Mouse (Mus musculus): ENCODE measurements around the gene Dab2ip. TPM values are rescaled to one million over a fixed set of nuclear protein-coding genes. Genes with fewer than 3 reads are reported as not detected.
A peak's percentile ranks its signal among the peaks of the same experiment; 100 is the strongest.

Dab2ip gene
- polyA plus RNA-seq, 1 experiment from 2014 or later = 44.0 TPM

DNA sequence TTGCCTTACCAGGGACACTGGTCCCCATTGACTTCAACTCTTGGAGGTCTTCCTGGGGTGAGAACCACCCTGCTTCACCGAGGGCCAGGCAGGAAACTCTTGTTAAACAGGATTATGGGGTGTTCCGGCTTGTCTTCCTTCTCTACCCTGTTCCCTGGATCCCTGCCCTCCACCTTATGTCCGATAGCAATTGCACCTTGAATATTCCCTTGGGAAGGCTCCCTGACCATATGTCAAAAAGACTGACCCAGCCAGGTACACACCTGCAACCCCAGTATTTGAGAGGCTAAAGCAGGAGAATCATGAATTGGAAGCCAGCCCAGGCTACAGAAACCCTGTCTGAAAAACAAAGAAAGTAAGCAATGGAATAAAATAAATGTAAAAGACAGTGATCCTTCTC, 40.8 kb downstream of the Dab2ip start:
- no peak overlapping the region for H3K4me2 ChIP-seq
- ATAC-seq (replicated peaks; ENCODE audit: insufficient number of reproducible peaks, insufficient read depth, low FRiP score, low read depth) = no peak
- H3K9me3 ChIP-seq (replicated peaks) = no peaks in the 10 kb centered on the region
- H3K27ac ChIP-seq = no peak overlapping the region
- no peak overlapping the region for H3K9ac ChIP-seq
- H3K4me1 ChIP-seq (replicated peaks) = peaks cover 54% of the 10 kb centered on the region
- WGBS = 49% methylated on average over 3 of the region's 3 CpGs
- H3K27me3 ChIP-seq = no peaks in the 10 kb centered on the region
- H3K36me3 ChIP-seq = no peaks in the 10 kb centered on the region
- no peak overlapping the region for H3K4me3 ChIP-seq

DNA sequence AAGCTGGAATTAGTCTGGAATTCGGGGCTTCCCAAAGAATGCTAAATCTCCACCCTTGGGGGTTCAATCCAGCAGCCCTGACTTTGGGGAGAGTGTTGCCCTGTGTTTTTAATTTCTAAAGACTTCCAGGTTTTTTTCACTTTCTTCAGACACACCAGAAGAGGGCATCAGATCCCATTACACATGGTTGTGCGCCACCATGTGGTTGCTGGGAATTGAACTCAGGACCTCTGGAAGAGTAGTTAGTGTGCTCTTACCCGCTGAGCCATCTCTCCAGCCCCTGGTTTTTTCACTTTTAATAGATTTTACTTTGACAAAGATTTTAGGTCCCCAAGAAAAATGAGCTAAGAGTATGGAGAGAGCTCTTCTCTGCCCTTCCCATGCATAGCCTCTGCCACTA, 43.6 kb downstream of the Dab2ip start:
- ATAC-seq (replicated peaks; ENCODE audit: insufficient number of reproducible peaks, insufficient read depth, low FRiP score, low read depth) = no peak
- WGBS = 85% methylated on average over 3 of the region's 3 CpGs
- Histone ChIP-seq H3K27me3 (no peaks in the 10 kb centered on the region), H3K4me1 (replicated peaks) (peaks cover 52% of the 10 kb centered on the region), H3K27ac (no peak overlapping the region), H3K4me2 (no peak overlapping the region), H3K9me3 (replicated peaks) (no peaks in the 10 kb centered on the region), H3K9ac (no peak overlapping the region), H3K4me3 (no peak overlapping the region), H3K36me3 (no peaks in the 10 kb centered on the region)

DNA sequence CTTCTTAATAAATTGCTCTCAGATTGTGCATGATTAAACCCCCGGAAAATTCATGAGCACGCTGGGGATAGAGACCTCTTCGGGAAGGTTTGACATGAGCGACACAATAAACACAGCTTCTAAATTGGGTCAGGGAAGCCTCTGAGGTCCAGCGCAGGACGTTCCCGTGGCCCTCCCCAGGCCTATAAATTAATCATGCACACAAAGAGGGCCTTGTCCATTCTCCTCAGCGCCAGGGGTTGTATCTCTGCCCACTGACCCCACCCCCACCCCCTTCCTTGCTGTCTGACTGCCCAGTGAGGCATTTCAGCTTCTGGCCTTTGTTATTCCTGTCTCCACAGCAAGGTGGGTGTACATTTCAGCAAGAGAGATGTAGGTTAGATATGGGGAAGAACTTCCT, 49.4 kb downstream of the Dab2ip start:
- no peaks in the 10 kb centered on the region for H3K9me3 ChIP-seq (replicated peaks)
- peaks cover 84% of the 10 kb centered on the region for H3K4me1 ChIP-seq (replicated peaks)
- H3K27me3 ChIP-seq = no peaks in the 10 kb centered on the region
- no peak overlapping the region for H3K4me2 ChIP-seq
- H3K9ac ChIP-seq = no peak overlapping the region
- WGBS = 57% methylated on average over 8 of the region's 8 CpGs
- no peak overlapping the region for H3K27ac ChIP-seq
- no peaks in the 10 kb centered on the region for H3K36me3 ChIP-seq
- no peak overlapping the region for H3K4me3 ChIP-seq
- no peak for ATAC-seq (replicated peaks; ENCODE audit: insufficient number of reproducible peaks, insufficient read depth, low FRiP score, low read depth)

DNA sequence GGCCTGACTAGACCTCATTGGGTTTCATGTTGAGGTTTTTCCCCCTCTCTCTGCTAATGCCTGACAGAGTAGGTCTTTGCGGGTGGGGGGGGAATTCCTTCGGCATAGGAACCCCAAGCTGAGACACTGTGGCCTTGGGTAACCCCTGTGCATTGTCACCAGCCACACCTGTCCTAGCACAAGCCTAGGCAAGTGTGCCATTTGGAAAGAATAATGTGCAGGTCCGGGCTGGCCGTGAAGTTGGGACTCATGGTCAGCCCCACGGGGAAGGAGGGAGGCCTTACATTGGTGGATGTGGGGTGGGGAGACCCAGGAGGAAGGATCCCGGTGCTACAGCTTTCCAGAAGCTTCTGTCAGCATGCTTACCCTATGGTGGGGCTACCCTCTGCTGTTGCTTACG, 50.8 kb downstream of the Dab2ip start:
- Histone ChIP-seq H3K4me2 (no peak overlapping the region), H3K36me3 (no peaks in the 10 kb centered on the region), H3K4me3 (no peak overlapping the region), H3K27ac (peak overlapping the region; percentile 78), H3K9ac (peak overlapping the region; percentile 34; the same call in 1 of the 2 replicates), H3K27me3 (no peaks in the 10 kb centered on the region), H3K4me1 (replicated peaks) (peaks cover 94% of the 10 kb centered on the region), H3K9me3 (replicated peaks) (no peaks in the 10 kb centered on the region)
- WGBS = 73% methylated on average over 7 of the region's 7 CpGs
- no peak for ATAC-seq (replicated peaks; ENCODE audit: insufficient number of reproducible peaks, insufficient read depth, low FRiP score, low read depth)

DNA sequence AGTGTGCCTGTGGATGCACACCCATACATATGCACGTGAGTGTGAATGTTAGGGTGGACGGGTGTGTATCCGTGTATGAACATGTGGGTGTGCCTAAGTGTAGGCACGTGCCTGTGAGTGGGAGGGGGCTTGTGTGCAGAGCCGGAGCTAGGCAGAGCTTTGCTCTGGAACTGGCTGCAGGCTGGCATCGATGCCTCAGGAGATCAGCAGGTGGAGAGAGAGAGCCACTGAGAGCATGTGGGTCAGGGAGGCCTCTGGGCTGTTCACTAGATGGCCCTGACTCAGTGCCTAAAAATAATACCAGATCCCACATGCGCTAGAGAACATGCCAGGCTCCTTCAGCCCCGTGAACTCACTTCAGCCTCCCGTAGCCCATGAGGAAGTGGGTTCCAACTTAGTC, 51.3 kb downstream of the Dab2ip start:
- no peaks in the 10 kb centered on the region for H3K27me3 ChIP-seq
- ATAC-seq (replicated peaks; ENCODE audit: insufficient number of reproducible peaks, insufficient read depth, low FRiP score, low read depth) = peak; percentile 84
- H3K4me1 ChIP-seq (replicated peaks) = peaks cover 94% of the 10 kb centered on the region
- peak overlapping the region; percentile 36 for H3K4me2 ChIP-seq
- 21% methylated on average over 9 of the region's 9 CpGs for WGBS
- no peak overlapping the region for H3K4me3 ChIP-seq
- peak overlapping the region; percentile 78 for H3K27ac ChIP-seq
- no peaks in the 10 kb centered on the region for H3K9me3 ChIP-seq (replicated peaks)
- H3K36me3 ChIP-seq = no peaks in the 10 kb centered on the region
- H3K9ac ChIP-seq = peak overlapping the region; percentile 34

DNA sequence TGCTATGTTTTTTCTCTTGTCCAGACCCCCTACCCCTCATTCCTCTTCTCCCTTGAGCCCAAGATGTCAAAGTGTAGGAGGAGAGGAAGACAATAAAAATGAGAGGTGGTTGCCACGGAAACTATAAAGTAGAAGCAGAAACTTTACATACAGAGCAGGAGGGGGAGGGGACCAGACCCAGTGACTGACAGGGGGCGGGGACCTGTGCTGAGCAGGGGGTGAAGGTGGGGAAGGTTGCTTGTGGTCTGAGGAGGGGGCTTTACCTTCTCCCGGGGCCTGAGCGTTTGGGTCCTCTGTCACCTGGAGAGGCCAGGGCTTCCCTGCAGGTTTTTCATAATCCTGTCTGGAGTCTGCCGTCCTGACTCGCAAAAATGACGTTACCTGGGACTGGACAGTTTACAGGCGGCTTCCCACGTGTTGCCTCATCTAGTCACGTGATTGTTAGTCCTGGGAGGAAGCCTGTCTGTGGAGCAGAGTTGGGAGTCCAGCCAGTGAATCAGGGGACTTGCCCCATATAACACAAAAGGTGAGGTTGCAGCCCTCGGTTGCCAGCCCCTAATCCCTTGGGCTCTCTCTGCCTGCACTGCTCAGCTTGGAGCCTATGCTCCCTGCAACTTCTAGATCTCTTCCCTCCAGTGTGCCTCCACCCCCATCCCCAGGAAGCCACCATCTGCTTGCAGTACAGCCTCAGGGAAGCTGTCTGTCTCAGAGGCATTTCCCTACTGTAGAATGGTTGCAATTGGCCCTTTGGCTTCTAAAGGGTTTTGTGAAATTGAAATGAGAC, 52.3 kb downstream of the Dab2ip start:
- Histone ChIP-seq H3K4me1 (replicated peaks) (peaks cover 96% of the 10 kb centered on the region), H3K27ac (peak overlapping the region; percentile 78), H3K36me3 (no peaks in the 10 kb centered on the region), H3K27me3 (no peaks in the 10 kb centered on the region), H3K9ac (peak overlapping the region; percentile 29; the same call in 1 of the 2 replicates), H3K4me3 (no peak overlapping the region), H3K4me2 (peak overlapping the region; percentile 36), H3K9me3 (replicated peaks) (no peaks in the 10 kb centered on the region)
- ATAC-seq (replicated peaks; ENCODE audit: insufficient number of reproducible peaks, insufficient read depth, low FRiP score, low read depth) = no peak
- 15% methylated on average over 11 of the region's 11 CpGs for WGBS

DNA sequence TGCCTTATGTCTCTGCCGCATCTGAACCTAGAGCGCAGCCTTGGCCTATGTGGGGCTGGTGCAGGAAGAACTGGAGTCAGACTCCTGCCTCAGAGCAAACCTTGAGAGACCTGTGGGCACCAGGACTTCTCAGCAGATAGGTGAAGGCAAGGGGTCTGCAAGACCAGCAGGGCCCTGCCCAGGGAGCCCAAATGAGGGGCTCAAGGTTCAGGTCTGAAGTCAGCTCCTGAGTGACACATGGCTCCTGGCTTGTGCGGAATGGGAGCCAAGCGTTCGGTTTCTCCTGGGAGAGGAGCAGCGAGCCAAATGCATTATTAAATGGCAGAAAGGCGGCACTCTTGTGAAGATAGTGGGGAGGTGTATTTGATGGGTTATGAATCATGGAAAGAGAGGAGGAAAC, 52.9 kb downstream of the Dab2ip start:
- 77% methylated on average over 7 of the region's 7 CpGs for WGBS
- H3K4me1 ChIP-seq (replicated peaks) = peaks cover 96% of the 10 kb centered on the region
- H3K9ac ChIP-seq = no peak overlapping the region
- H3K9me3 ChIP-seq (replicated peaks) = no peaks in the 10 kb centered on the region
- H3K4me2 ChIP-seq = no peak overlapping the region
- no peaks in the 10 kb centered on the region for H3K36me3 ChIP-seq
- no peak overlapping the region for H3K4me3 ChIP-seq
- no peak for ATAC-seq (replicated peaks; ENCODE audit: insufficient number of reproducible peaks, insufficient read depth, low FRiP score, low read depth)
- H3K27me3 ChIP-seq = no peaks in the 10 kb centered on the region
- H3K27ac ChIP-seq = 0 out of 2 replicates have a peak overlapping the region, but pooled peaks have one; percentile 78

DNA sequence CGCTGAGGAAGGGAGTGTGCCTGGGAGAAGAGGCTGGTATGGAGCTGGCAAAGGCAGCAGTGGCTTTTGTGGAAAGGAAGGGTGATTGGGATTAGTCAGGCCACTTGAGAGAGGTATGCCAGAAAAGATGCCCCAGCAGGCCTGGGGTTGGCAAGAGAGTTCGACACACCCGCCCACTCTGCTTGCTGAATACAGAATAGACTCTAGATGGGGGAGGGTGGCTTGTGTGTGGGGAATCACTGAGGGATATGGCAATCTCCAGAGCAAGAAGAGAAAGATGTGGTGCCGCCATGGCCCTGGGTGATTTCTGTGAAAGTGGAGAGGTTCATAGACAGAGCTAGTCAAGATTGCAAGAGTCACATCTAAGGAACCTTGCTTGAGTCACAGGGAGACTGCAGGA, 53.6 kb downstream of the Dab2ip start:
- no peaks in the 10 kb centered on the region for H3K36me3 ChIP-seq
- H3K9me3 ChIP-seq (replicated peaks) = no peaks in the 10 kb centered on the region
- no peak for ATAC-seq (replicated peaks; ENCODE audit: insufficient number of reproducible peaks, insufficient read depth, low FRiP score, low read depth)
- no peak overlapping the region for H3K9ac ChIP-seq
- H3K4me2 ChIP-seq = no peak overlapping the region
- H3K27me3 ChIP-seq = no peaks in the 10 kb centered on the region
- no peak overlapping the region for H3K27ac ChIP-seq
- H3K4me3 ChIP-seq = no peak overlapping the region
- H3K4me1 ChIP-seq (replicated peaks) = peaks cover 95% of the 10 kb centered on the region
- 74% methylated on average over 4 of the region's 4 CpGs for WGBS

DNA sequence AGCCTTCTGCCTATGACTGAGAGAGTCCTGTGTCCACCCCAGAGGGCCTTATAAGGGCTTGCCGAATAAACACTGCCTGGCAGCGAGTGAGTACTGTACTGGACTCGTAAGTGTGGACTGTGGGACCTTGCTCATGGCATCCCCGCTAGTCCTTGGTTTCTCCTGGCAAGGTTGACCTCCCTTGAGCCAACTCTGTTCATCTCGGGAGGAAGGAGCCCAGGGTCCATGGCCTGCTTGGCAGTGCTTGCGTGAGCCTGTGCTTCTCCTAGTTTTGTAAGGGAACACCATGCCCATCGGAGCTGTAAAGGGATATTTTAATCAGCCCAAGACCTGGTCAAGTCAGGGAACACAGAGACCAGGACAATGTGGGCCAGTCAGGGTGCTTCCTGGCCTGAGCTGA, 54.2 kb downstream of the Dab2ip start:
- ATAC-seq (replicated peaks; ENCODE audit: insufficient number of reproducible peaks, insufficient read depth, low FRiP score, low read depth) = no peak

DNA sequence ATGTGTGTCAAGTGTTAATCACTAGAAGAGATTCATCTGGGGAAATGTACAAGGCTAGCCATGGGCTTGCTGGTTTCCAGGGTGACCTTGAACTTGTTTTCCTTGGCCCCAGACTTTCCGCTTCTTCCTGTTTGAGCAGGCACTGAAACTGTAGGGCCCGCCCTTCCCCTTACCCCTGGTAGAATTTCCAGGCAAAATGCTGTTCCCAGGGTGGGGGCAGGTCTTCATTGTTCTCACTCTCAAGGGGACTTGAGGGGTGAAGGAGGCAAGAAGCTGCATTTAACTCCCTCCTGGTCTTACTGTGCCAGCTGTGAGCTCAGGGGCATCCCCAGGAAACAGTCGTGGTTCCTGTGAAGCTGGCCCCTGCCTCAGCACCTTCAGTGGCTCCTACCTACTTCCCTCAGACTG, 55.9 kb downstream of the Dab2ip start:
- no peak overlapping the region for H3K4me2 ChIP-seq
- peak overlapping the region; percentile 64 for H3K27ac ChIP-seq
- WGBS = 40% methylated on average over 3 of the region's 3 CpGs
- H3K9me3 ChIP-seq (replicated peaks) = no peaks in the 10 kb centered on the region
- H3K36me3 ChIP-seq = no peaks in the 10 kb centered on the region
- H3K4me3 ChIP-seq = no peak overlapping the region
- no peak overlapping the region for H3K9ac ChIP-seq
- no peaks in the 10 kb centered on the region for H3K27me3 ChIP-seq
- no peak for ATAC-seq (replicated peaks; ENCODE audit: insufficient number of reproducible peaks, insufficient read depth, low FRiP score, low read depth)
- H3K4me1 ChIP-seq (replicated peaks) = peaks cover 93% of the 10 kb centered on the region

More for the DNA sequence above, 54.2 kb downstream of the Dab2ip start:
- Histone ChIP-seq H3K9me3 (replicated peaks) (no peaks in the 10 kb centered on the region), H3K27ac (0 out of 2 replicates have a peak overlapping the region, but pooled peaks have one; percentile 1), H3K4me1 (replicated peaks) (peaks cover 95% of the 10 kb centered on the region), H3K27me3 (no peaks in the 10 kb centered on the region), H3K4me3 (no peak overlapping the region), H3K9ac (no peak overlapping the region), H3K36me3 (no peaks in the 10 kb centered on the region), H3K4me2 (no peak overlapping the region)
- 79% methylated on average over 7 of the region's 7 CpGs for WGBS

DNA sequence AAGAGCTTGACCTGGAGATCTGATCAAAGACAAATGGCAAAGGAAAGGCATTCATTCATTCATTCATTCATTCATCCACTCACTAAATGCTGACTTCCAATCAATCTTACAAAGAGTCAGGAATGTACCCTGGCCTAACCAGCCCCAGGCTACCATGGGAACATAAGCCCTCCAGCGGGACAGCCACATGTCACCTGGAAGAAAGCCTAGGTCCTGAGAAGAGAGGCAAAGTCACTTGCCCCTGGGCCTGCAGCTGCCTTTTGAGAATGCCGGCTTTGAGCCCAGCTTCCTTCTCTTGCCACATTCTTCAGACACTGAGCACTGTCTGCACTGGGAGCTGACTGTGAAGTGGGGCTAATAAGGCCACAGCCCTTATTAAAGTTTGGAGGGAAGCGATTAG, 56.3 kb downstream of the Dab2ip start:
- Histone ChIP-seq H3K9me3 (replicated peaks) (no peaks in the 10 kb centered on the region), H3K4me3 (no peak overlapping the region), H3K4me2 (no peak overlapping the region), H3K9ac (no peak overlapping the region), H3K27ac (peak overlapping the region; percentile 64), H3K36me3 (no peaks in the 10 kb centered on the region), H3K4me1 (replicated peaks) (peaks cover 93% of the 10 kb centered on the region), H3K27me3 (no peaks in the 10 kb centered on the region)
- 45% methylated on average over 3 of the region's 3 CpGs for WGBS
- ATAC-seq (replicated peaks; ENCODE audit: insufficient number of reproducible peaks, insufficient read depth, low FRiP score, low read depth) = no peak

DNA sequence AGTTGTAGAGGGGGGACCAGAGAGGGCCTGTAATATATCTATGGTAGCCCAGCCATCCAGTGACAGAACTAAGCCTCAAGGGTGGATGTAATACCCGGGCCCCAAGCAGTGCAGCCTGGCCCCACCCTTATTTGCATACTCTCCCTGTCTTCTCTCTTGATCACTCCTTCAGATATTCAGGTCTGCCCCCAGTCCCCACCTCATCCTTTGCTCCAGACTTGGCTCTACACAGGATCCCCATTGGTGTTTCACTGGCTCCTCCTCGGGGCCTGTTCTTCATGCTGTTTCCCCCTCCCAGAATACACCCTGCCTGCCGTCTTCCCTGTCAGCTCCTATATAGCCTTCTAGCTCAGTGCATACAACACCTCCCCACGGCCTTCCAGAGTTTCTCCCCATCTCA, 57.3 kb downstream of the Dab2ip start:
- H3K4me1 ChIP-seq (replicated peaks) = peaks cover 93% of the 10 kb centered on the region
- no peak overlapping the region for H3K9ac ChIP-seq
- no peaks in the 10 kb centered on the region for H3K36me3 ChIP-seq
- H3K9me3 ChIP-seq (replicated peaks) = no peaks in the 10 kb centered on the region
- H3K27ac ChIP-seq = no peak overlapping the region
- H3K4me3 ChIP-seq = no peak overlapping the region
- H3K4me2 ChIP-seq = no peak overlapping the region
- no peak for ATAC-seq (replicated peaks; ENCODE audit: insufficient number of reproducible peaks, insufficient read depth, low FRiP score, low read depth)
- H3K27me3 ChIP-seq = no peaks in the 10 kb centered on the region
- 68% methylated on average over 4 of the region's 4 CpGs for WGBS

All from heart, embryonic 15.5 days (tissue).